10 mouse cellular contexts compared by ENCODE assay signal in the genomic region with DNA sequence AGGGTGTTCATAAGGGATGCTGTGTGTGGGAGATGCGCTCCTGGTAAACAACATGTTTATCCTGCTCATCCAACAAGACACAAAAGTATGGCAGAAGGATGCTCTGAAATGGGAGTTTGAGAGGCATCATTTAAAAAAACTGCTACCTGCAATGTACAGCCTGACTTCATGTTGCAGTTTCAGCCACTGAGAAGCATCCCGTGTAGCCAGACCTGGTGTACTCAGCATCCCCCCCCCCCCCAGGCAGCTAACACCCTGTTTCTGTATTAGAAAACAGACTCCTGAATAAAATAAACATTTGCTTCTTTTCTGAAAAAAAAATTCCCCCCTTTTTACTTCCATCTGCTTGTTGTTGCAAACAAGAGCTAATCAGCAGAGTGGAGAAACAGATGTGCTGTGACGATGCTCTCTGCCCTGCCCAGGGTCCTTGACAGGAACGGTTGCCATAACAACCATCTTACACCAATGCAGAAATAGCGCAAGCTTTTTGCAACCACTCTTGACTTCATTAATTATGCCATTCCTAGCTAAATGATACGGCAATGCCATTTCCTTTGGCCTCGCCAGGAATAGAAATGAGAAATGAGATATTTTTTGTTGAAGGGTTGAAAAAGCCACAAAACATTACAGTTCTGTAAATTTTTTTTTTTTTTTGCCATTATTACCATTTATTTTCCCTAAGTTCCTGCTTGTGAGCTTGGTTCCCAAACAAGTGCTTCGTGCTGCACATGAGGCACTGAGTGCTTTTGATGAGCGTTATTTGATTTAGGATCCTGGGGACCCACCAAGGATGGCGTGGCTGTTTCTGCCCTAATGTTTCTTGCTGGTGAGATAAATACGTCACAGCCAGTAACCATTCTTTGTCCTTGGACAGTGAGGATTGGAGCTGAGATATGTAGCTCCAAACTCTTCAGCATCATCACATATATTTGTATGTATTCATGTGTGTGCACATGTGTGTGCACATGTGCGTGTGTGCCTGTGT.
DNase-seq lines count a peak whose midpoint lies in the region; ATAC-seq and TF ChIP-seq lines count a peak whose summit lies in the region.
"Had no signal": no experiment of that assay in that cellular context is flagged by ENCODE, and none has a peak within 500 bp of the region (broad histone marks: within the 10 kb centered on the region; RNA-seq: fewer than 3 reads in every experiment).

No protein-coding gene starts in this region.

- no peak overlapping the region for H3K4me2 ChIP-seq in limb, embryonic 11.5 days (ENCODE audit: low read depth, severe bottlenecking)
- H3K4me2 ChIP-seq in hindbrain, postnatal 0 days (ENCODE audit: low read depth, low read length), result 0 out of 2 replicates have a peak overlapping the region, but pooled peaks have one; percentile 13
- H3K4me2 ChIP-seq: kidney, embryonic 15.5 days had no signal

- H3K36me3 ChIP-seq in limb, embryonic 11.5 days (ENCODE audit: control insufficient read depth, insufficient read depth, low read length), result no peaks in the 10 kb centered on the region
- no peaks in the 10 kb centered on the region for H3K36me3 ChIP-seq in limb, embryonic 10.5 days
- no peaks in the 10 kb centered on the region for H3K36me3 ChIP-seq in embryonic facial prominence, embryonic 10.5 days (replicated peaks)
- H3K36me3 ChIP-seq in hindbrain, postnatal 0 days (ENCODE audit: insufficient read depth, low read length), result no peaks in the 10 kb centered on the region
- H3K36me3 ChIP-seq: kidney, embryonic 15.5 days had no signal

- no peaks in the 10 kb centered on the region for H3K27me3 ChIP-seq in limb, embryonic 11.5 days (ENCODE audit: control insufficient read depth, insufficient read depth, low read length)
- peaks cover 5% of the 10 kb centered on the region; the same call in 1 of the 2 replicates for H3K27me3 ChIP-seq in limb, embryonic 10.5 days (ENCODE audit: low read depth, poor library complexity, severe bottlenecking)
- peaks cover 4% of the 10 kb centered on the region; the same call in 1 of the 2 replicates for H3K27me3 ChIP-seq in embryonic facial prominence, embryonic 10.5 days (replicated peaks; ENCODE audit: low read depth, poor library complexity, severe bottlenecking)
- H3K27me3 ChIP-seq in hindbrain, postnatal 0 days (ENCODE audit: insufficient read depth, low read length), result no peaks in the 10 kb centered on the region

- no peak overlapping the region for H3K27ac ChIP-seq in limb, embryonic 11.5 days (replicated peaks; ENCODE audit: low read depth, low read length)
- H3K27ac ChIP-seq in limb, embryonic 10.5 days, result no peak overlapping the region
- no peak overlapping the region for H3K27ac ChIP-seq in embryonic facial prominence, embryonic 10.5 days (replicated peaks)
- peak overlapping the region; percentile 42; the same call in 1 of the 2 replicates for H3K27ac ChIP-seq in hindbrain, postnatal 0 days
- H3K27ac ChIP-seq: kidney, embryonic 15.5 days had no signal

- DNase-seq in limb, embryonic 11.5 days (ENCODE audit: low spot score), result peak; percentile 34
- DNase-seq in limb, embryonic 10.5 days (ENCODE audit: low spot score), result no peak
- DNase-seq in embryonic facial prominence, embryonic 10.5 days (ENCODE audit: low spot score), result peak; percentile 56
- peak; percentile 85 for DNase-seq in hindbrain, postnatal 0 days (ENCODE audit: low spot score)
- peak; percentile 47 for DNase-seq in retina, embryonic 14.5 days (ENCODE audit: low spot score)
- DNase-seq in cerebellum, adult 9-10 months, result no peak
- DNase-seq in cerebellum, adult 18-20 months, result no peak
- no peak for DNase-seq in lung, adult 18-20 months

- no peak overlapping the region for H3K9ac ChIP-seq in limb, embryonic 11.5 days (ENCODE audit: low read length)
- H3K9ac ChIP-seq in hindbrain, postnatal 0 days (replicated peaks; ENCODE audit: low read length), result no peak overlapping the region
- H3K9ac ChIP-seq: kidney, embryonic 15.5 days had no signal

- no peak overlapping the region for H3K4me3 ChIP-seq in limb, embryonic 11.5 days (ENCODE audit: low read depth, low read length)
- no peak overlapping the region for H3K4me3 ChIP-seq in limb, embryonic 10.5 days
- H3K4me3 ChIP-seq in embryonic facial prominence, embryonic 10.5 days, result no peak overlapping the region
- no peak overlapping the region for H3K4me3 ChIP-seq in hindbrain, postnatal 0 days (ENCODE audit: low read length)
- H3K4me3 ChIP-seq: erythroblast, embryonic 14.5 days; kidney, embryonic 15.5 days had no signal

- no peaks in the 10 kb centered on the region for H3K4me1 ChIP-seq in limb, embryonic 11.5 days (ENCODE audit: control insufficient read depth, insufficient read depth, low read length)
- H3K4me1 ChIP-seq in limb, embryonic 10.5 days, result peaks cover 8% of the 10 kb centered on the region; the same call in 1 of the 2 replicates
- H3K4me1 ChIP-seq in embryonic facial prominence, embryonic 10.5 days, result peaks cover 12% of the 10 kb centered on the region
- H3K4me1 ChIP-seq in hindbrain, postnatal 0 days (ENCODE audit: insufficient read depth, low read length), result no peaks in the 10 kb centered on the region
- H3K4me1 ChIP-seq: kidney, embryonic 15.5 days had no signal

- ATAC-seq in limb, embryonic 11.5 days (ENCODE audit: insufficient number of reproducible peaks, low FRiP score, low TSS enrichment, low read depth), result no peak
- ATAC-seq in hindbrain, postnatal 0 days, result peak; percentile 77; the same call in 1 of the 2 replicates

- no peak for TF ChIP-seq CTCF in hindbrain, postnatal 0 days (IDR thresholded peaks at IDR 0.05; ENCODE audit: low read depth)

- no peaks in the 10 kb centered on the region for H3K9me3 ChIP-seq in limb, embryonic 11.5 days (ENCODE audit: control insufficient read depth, low read length)
- no peaks in the 10 kb centered on the region for H3K9me3 ChIP-seq in limb, embryonic 10.5 days (replicated peaks)
- no peaks in the 10 kb centered on the region for H3K9me3 ChIP-seq in embryonic facial prominence, embryonic 10.5 days
- H3K9me3 ChIP-seq in hindbrain, postnatal 0 days (ENCODE audit: low read length), result no peaks in the 10 kb centered on the region
- H3K9me3 ChIP-seq: kidney, embryonic 15.5 days had no signal

- WGBS in limb, embryonic 11.5 days, result 57% methylated on average over 12 of the region's 12 CpGs
- 66% methylated on average over 12 of the region's 12 CpGs for WGBS in limb, embryonic 10.5 days
- 62% methylated on average over 12 of the region's 12 CpGs for WGBS in embryonic facial prominence, embryonic 10.5 days
- 40% methylated on average over 12 of the region's 12 CpGs for WGBS in hindbrain, postnatal 0 days

Comparison
In these comparisons a context has a peak if more than half of its experiments do, and no peak if none do; other contexts are left out.
1. DNase-seq: peak in limb, embryonic 11.5 days (single experiment), embryonic facial prominence, embryonic 10.5 days (single experiment), hindbrain, postnatal 0 days (single experiment) and retina, embryonic 14.5 days (single experiment); none in limb, embryonic 10.5 days (single experiment), cerebellum, adult 9-10 months (single experiment), cerebellum, adult 18-20 months (0 of 2) and lung, adult 18-20 months (0 of 2).